Mouse (Mus musculus) kidney, postnatal 36 days (tissue): ENCODE results near the gene Slc17a2.
"Not testable (repeated sequence)": the region's sequence is repeated elsewhere in the genome, so short reads cannot be mapped to it uniquely, and the experiment has no call there.

Source experiments
- DNase-seq, 2 experiments: peaks; one replicate each; pipeline ENCODE4 v3.0.0; 2021 to 2022; ENCODE audit warnings: mixed read lengths in 2 of 2

Slc17a2 gene

GRCm38 (mm10) chr13:23806422-23807052, at the start of gene Slc17a2:
Gene Slc17a2, plus strand, starts transcription at chr13:23806993.
- peak; percentile 34 to 65 for DNase-seq

- DNase-seq, result peak in 1 of 2 experiments; percentile 30
Observed at GRCm38 (mm10) chr13:23757211-23757773, 49.5 kb upstream of the Slc17a2 start.

GRCm38 (mm10) chr13:23757921-23758320, 48.9 kb upstream of the Slc17a2 start:
- no peak for DNase-seq

GRCm38 (mm10) chr13:23759251-23759771, 47.5 kb upstream of the Slc17a2 start:
- DNase-seq, result no peak

- DNase-seq, result no peak
Observed at GRCm38 (mm10) chr13:23759916-23760239, 46.9 kb upstream of the Slc17a2 start.

GRCm38 (mm10) chr13:23760240-23760971, 46.4 kb upstream of the Slc17a2 start:
- no peak for DNase-seq

GRCm38 (mm10) chr13:23760972-23761864, 45.6 kb upstream of the Slc17a2 start, which contains the start of gene Hist1h4a:
Gene Hist1h4a, minus strand, starts transcription at chr13:23761230.
- DNase-seq, result peak; percentile 99

GRCm38 (mm10) chr13:23761871-23762821, 44.6 kb upstream of the Slc17a2 start, which contains the start of gene Hist1h3a:
Gene Hist1h3a, minus strand, starts transcription at chr13:23762386.
- peak; percentile 55 to 68 for DNase-seq

- no peak for DNase-seq
Observed at GRCm38 (mm10) chr13:23763242-23763585, 43.6 kb upstream of the Slc17a2 start.

- DNase-seq, result peak; percentile 85 to 88
Observed at GRCm38 (mm10) chr13:23763586-23764323, 43.0 kb upstream of the Slc17a2 start, which contains the start of gene Hist1h1a. Gene Hist1h1a, plus strand, starts transcription at chr13:23763666.

GRCm38 (mm10) chr13:23764324-23765171, 42.2 kb upstream of the Slc17a2 start:
- no peak for DNase-seq

GRCm38 (mm10) chr13:23765172-23765513, 41.6 kb upstream of the Slc17a2 start:
- DNase-seq, result no peak

GRCm38 (mm10) chr13:23766772-23767171, 40.0 kb upstream of the Slc17a2 start:
- DNase-seq, result no peak

- no peak for DNase-seq
Observed at GRCm38 (mm10) chr13:23768834-23769397, 37.9 kb upstream of the Slc17a2 start.

- not testable (repeated sequence) for DNase-seq
Observed at GRCm38 (mm10) chr13:23769613-23770012, 37.2 kb upstream of the Slc17a2 start, which contains the start of gene Trim38. Gene Trim38, plus strand, starts transcription at chr13:23769913.

GRCm38 (mm10) chr13:23772561-23773313, 34.1 kb upstream of the Slc17a2 start:
- DNase-seq, result peak; percentile 27 to 29

- no peak for DNase-seq
Observed at GRCm38 (mm10) chr13:23778339-23778738, 28.5 kb upstream of the Slc17a2 start.

GRCm38 (mm10) chr13:23779025-23779424, 27.8 kb upstream of the Slc17a2 start:
- no peak for DNase-seq

GRCm38 (mm10) chr13:23792520-23792919, 14.3 kb upstream of the Slc17a2 start:
- DNase-seq, result peak; percentile 54 to 71
